Mouse (Mus musculus) lung, embryonic 14.5 days (tissue): ENCODE measurements at regions not wholly inside any gene's neighbourhood (a gene's known extent, or its start where the extent isn't known, plus 50 kb on each side); places are given as distances from the start of the nearest gene placed in this dataset.

Experiments
- ATAC-seq: fragments of 200-750 bp; cut with Nextera tagmentation; 2 replicates; pipeline ENCODE4 v1.8.0; 2017; ENCODE audit warnings: mild to moderate bottlenecking, moderate TSS enrichment, moderate library complexity; ENCODE audit not compliant: insufficient read depth
- DNase-seq: peaks from one replicate; pipeline ENCODE4 v3.0.0-alpha.2; 2015
- H3K27ac ChIP-seq: fragments of 300-500 bp; sonication (generic); 2 replicates; pipeline ENCODE4 v1.5.1; 2014; ENCODE audit warnings: low read depth, mild to moderate bottlenecking, moderate library complexity
- H3K27me3 ChIP-seq: fragments of 300-500 bp; sonication (generic); 2 replicates; pipeline ENCODE4 v1.6.1; 2014; ENCODE audit warnings: low read length, control low read depth; ENCODE audit not compliant: insufficient read depth
- H3K36me3 ChIP-seq: fragments of 300-500 bp; sonication (generic); 2 replicates; pipeline ENCODE4 v1.6.1; 2014; ENCODE audit warnings: control low read depth; ENCODE audit not compliant: insufficient read depth
- H3K4me1 ChIP-seq: fragments of 300-500 bp; sonication (generic); 2 replicates; pipeline ENCODE4 v1.6.1; 2014; ENCODE audit warnings: antibody characterized with exemption, control low read depth; ENCODE audit not compliant: insufficient read depth
- H3K4me2 ChIP-seq: fragments of 300-500 bp; sonication (generic); 2 replicates; pipeline ENCODE4 v1.6.1; 2014; ENCODE audit warnings: mild to moderate bottlenecking
- H3K4me3 ChIP-seq: fragments of 300-500 bp; sonication (generic); 2 replicates; pipeline ENCODE4 v1.5.1; 2014; ENCODE audit warnings: low read depth, low read length
- H3K9ac ChIP-seq: fragments of 300-500 bp; sonication (generic); 2 replicates; pipeline ENCODE4 v1.6.1; 2014
- H3K9me3 ChIP-seq: fragments of 300-500 bp; sonication (generic); 2 replicates; pipeline ENCODE4 v1.6.1; 2016; ENCODE audit warnings: low read depth, low read length, control low read depth
- CTCF ChIP-seq: IDR thresholded peaks from 2 replicates; pipeline ENCODE4 v1.5.1; 2016; ENCODE audit warnings: antibody characterized with exemption, low read depth
- WGBS: fragments of 180-500 bp; shearing (Covaris S2); extraction: QIAGEN DNeasy Blood & Tissue Kit; methylation state at CpG from one replicate; pipeline ENCODE4 v1.1.7; 2014; 5-methylcytosine and 5-hydroxymethylcytosine counted together

GRCm38 (mm10) chr17:4742314-4742713, 251.8 kb upstream of the Arid1b start:
- no peaks in the 10 kb centered on the region for H3K4me1 ChIP-seq
- TF ChIP-seq CTCF: no peak
- no peak overlapping the region for H3K27ac ChIP-seq
- no peaks in the 10 kb centered on the region for H3K9me3 ChIP-seq
- H3K4me3 ChIP-seq: no peak overlapping the region
- no peaks in the 10 kb centered on the region for H3K36me3 ChIP-seq
- H3K9ac ChIP-seq: no peak overlapping the region
- no peak for DNase-seq
- H3K4me2 ChIP-seq: no peak overlapping the region
- H3K27me3 ChIP-seq: no peaks in the 10 kb centered on the region
- 47% methylated on average over 1 of the region's 1 CpGs for WGBS
- ATAC-seq: no peak

GRCm38 (mm10) chr17:4762956-4763355, 231.2 kb upstream of the Arid1b start:
- no peak for TF ChIP-seq CTCF
- Histone ChIP-seq H3K27ac (no peak overlapping the region), H3K36me3 (no peaks in the 10 kb centered on the region), H3K9me3 (no peaks in the 10 kb centered on the region), H3K9ac (no peak overlapping the region), H3K4me1 (no peaks in the 10 kb centered on the region), H3K27me3 (no peaks in the 10 kb centered on the region), H3K4me3 (no peak overlapping the region), H3K4me2 (no peak overlapping the region)
- WGBS: 81% methylated on average over 6 of the region's 6 CpGs
- DNase-seq (no peak), ATAC-seq (no peak)

GRCm38 (mm10) chr17:4765723-4766122, 228.4 kb upstream of the Arid1b start:
- Histone ChIP-seq H3K9ac (no peak overlapping the region), H3K4me1 (no peaks in the 10 kb centered on the region), H3K4me3 (no peak overlapping the region), H3K9me3 (no peaks in the 10 kb centered on the region), H3K4me2 (no peak overlapping the region), H3K27me3 (no peaks in the 10 kb centered on the region), H3K27ac (no peak overlapping the region), H3K36me3 (no peaks in the 10 kb centered on the region)
- no peak for TF ChIP-seq CTCF
- ATAC-seq (no peak), DNase-seq (no peak)
- WGBS: 79% methylated on average over 5 of the region's 5 CpGs

- Histone ChIP-seq H3K36me3 (no peaks in the 10 kb centered on the region), H3K9me3 (no peaks in the 10 kb centered on the region), H3K4me2 (no peak overlapping the region), H3K4me1 (no peaks in the 10 kb centered on the region), H3K4me3 (no peak overlapping the region), H3K27ac (no peak overlapping the region), H3K27me3 (no peaks in the 10 kb centered on the region), H3K9ac (no peak overlapping the region)
- 90% methylated on average over 5 of the region's 5 CpGs for whole genome bisulfite sequencing
- DNase-seq (no peak), ATAC-seq (no peak)
- no peak for TF ChIP-seq CTCF
Observed at GRCm38 (mm10) chr17:4767947-4768522, 226.1 kb upstream of the Arid1b start.

- ATAC-seq: peak; percentile 65
- H3K4me1 ChIP-seq: no peaks in the 10 kb centered on the region
- no peak for TF ChIP-seq CTCF
- no peak overlapping the region; the same call in 1 of the 2 replicates for H3K27ac ChIP-seq
- peak; percentile 40 for DNase-seq
- H3K4me3 ChIP-seq: no peak overlapping the region
- no peak overlapping the region for H3K4me2 ChIP-seq
- WGBS: 53% methylated on average over 4 of the region's 4 CpGs
- no peaks in the 10 kb centered on the region for H3K36me3 ChIP-seq
- no peaks in the 10 kb centered on the region for H3K27me3 ChIP-seq
- no peaks in the 10 kb centered on the region for H3K9me3 ChIP-seq
- H3K9ac ChIP-seq: no peak overlapping the region
Observed at GRCm38 (mm10) chr17:4769284-4769683, 224.8 kb upstream of the Arid1b start.

GRCm38 (mm10) chr17:4770052-4770451, 224.1 kb upstream of the Arid1b start:
- WGBS: 78% methylated on average over 3 of the region's 3 CpGs
- H3K27ac ChIP-seq: no peak overlapping the region
- H3K9me3 ChIP-seq: no peaks in the 10 kb centered on the region
- H3K9ac ChIP-seq: no peak overlapping the region
- H3K4me3 ChIP-seq: no peak overlapping the region
- H3K27me3 ChIP-seq: no peaks in the 10 kb centered on the region
- DNase-seq (peak; percentile 49), ATAC-seq (no peak)
- TF ChIP-seq CTCF: peak; percentile 59
- no peaks in the 10 kb centered on the region for H3K4me1 ChIP-seq
- no peaks in the 10 kb centered on the region for H3K36me3 ChIP-seq
- H3K4me2 ChIP-seq: no peak overlapping the region

GRCm38 (mm10) chr17:4778161-4778560, 216.0 kb upstream of the Arid1b start:
- 4% methylated on average over 14 of the region's 14 CpGs for WGBS
- H3K4me3 ChIP-seq: no peak overlapping the region
- H3K4me1 ChIP-seq: no peaks in the 10 kb centered on the region
- H3K4me2 ChIP-seq: peak overlapping the region; percentile 28; the same call in 1 of the 2 replicates
- no peaks in the 10 kb centered on the region for H3K27me3 ChIP-seq
- H3K9me3 ChIP-seq: no peaks in the 10 kb centered on the region
- peak; percentile 86 for ATAC-seq
- peak; percentile 88 for DNase-seq
- no peak overlapping the region for H3K27ac ChIP-seq
- H3K36me3 ChIP-seq: no peaks in the 10 kb centered on the region
- peak; percentile 97 for TF ChIP-seq CTCF
- H3K9ac ChIP-seq: no peak overlapping the region
